Mouse (Mus musculus) C2C12 (cell line): ENCODE results near the gene Nol6.

ENCODE experiments used
- CTCF ChIP-seq: IDR thresholded peaks from one replicate; pipeline ENCODE4 v1.5.1; 2011; ENCODE audit not compliant: control insufficient read depth, insufficient read depth, insufficient read length
- FOSL1 ChIP-seq: IDR thresholded peaks from one replicate; pipeline ENCODE4 v1.8.0; 2011; ENCODE audit warnings: mild to moderate bottlenecking, low read length; ENCODE audit not compliant: poor library complexity, insufficient read depth, severe bottlenecking
- MAX ChIP-seq: IDR thresholded peaks from one replicate; pipeline ENCODE4 v1.6.1; 2011; ENCODE audit warnings: mild to moderate bottlenecking, control low read depth
- USF1 ChIP-seq: IDR thresholded peaks from one replicate; pipeline ENCODE4 v1.6.1; 2011; ENCODE audit warnings: low read depth, mild to moderate bottlenecking, control low read depth, moderate library complexity

- TF ChIP-seq FOSL1 (no peak), CTCF (no peak), MAX (no peak), USF1 (no peak)
Observed at GRCm38 (mm10) chr4:41129836-41130235, 5.6 kb upstream of the Nol6 start.
